Comparison of ENCODE assay signal across 8 mouse cellular contexts in genomic region chr4:119232410-119233255, GRCm38 (mm10). TPM values are rescaled to one million over a fixed set of nuclear protein-coding genes. Genes with fewer than 3 reads are reported as not detected.
DNase-seq lines count a peak whose midpoint lies in the region; ATAC-seq lines count a peak whose summit lies in the region.

TSS of gene AU022252 (minus strand) at chr4:119232712.
TSS of gene P3h1 (plus strand) at chr4:119232915.

- DNase-seq in MEL-GATA-1-ER (ENCODE audit: extremely low read depth, low read depth) = peak; percentile 96
- peak; percentile 99 for DNase-seq in cerebellum, adult 8-10 months
- DNase-seq in forelimb bud, embryonic 11.5 days (ENCODE audit: low read depth, low spot score) = peak; percentile 99
- peak; percentile 97 for DNase-seq in layer of hippocampus, adult 9-10 months (ENCODE audit: low spot score)
- DNase-seq in ovary, postnatal 10 days (ENCODE audit: low spot score) = peak; percentile 96
- peak; percentile 99 for DNase-seq in thymus, postnatal 10 days (ENCODE audit: low spot score in 2 of 2)

- H3K9me3 ChIP-seq in lung, embryonic 16.5 days (ENCODE audit: control insufficient read depth, low read length) = no peaks in the 10 kb centered on the region

- peaks cover 7% of the 10 kb centered on the region for H3K4me1 ChIP-seq in lung, embryonic 16.5 days (replicated peaks; ENCODE audit: control insufficient read depth, insufficient read depth, low read length)

- H3K4me2 ChIP-seq in lung, embryonic 16.5 days (ENCODE audit: low read depth, low read length) = peak within 1 kb of the TSS; percentile 91

- peak within 1 kb of the TSS; percentile 91 for H3K9ac ChIP-seq in lung, embryonic 16.5 days (ENCODE audit: low read length)

- peaks cover 12% of the 10 kb centered on the region for H3K36me3 ChIP-seq in lung, embryonic 16.5 days (ENCODE audit: control insufficient read depth, insufficient read depth, low read length)

- peak; percentile 98 for ATAC-seq in hematopoietic stem cell, adult 5-6 weeks (replicated peaks in 1 of 2; ENCODE audit: insufficient read depth in 1 of 2, low FRiP score in 2 of 2, low TSS enrichment in 1 of 2, low read depth in 1 of 2, poor library complexity in 2 of 2, severe bottlenecking in 2 of 2)
- ATAC-seq in lung, embryonic 16.5 days (ENCODE audit: low read depth) = peak; percentile 97

- peak within 1 kb of the TSS; percentile 75 for H3K4me3 ChIP-seq in lung, embryonic 16.5 days (ENCODE audit: low read length)

- no peaks in the 10 kb centered on the region for H3K27me3 ChIP-seq in lung, embryonic 16.5 days (ENCODE audit: control insufficient read depth, insufficient read depth, low read depth, low read length)

- WGBS in lung, embryonic 16.5 days = under 1% methylated on average over 61 of the region's 71 CpGs

- H3K27ac ChIP-seq in lung, embryonic 16.5 days (ENCODE audit: low read length) = peak within 1 kb of the TSS; percentile 73

RNA-seq across cellular contexts. Expression of gene AU022252, which starts in this region (rescaled TPM):
- total RNA-seq in hematopoietic stem cell, adult 5-6 weeks (2017) = 6.4 and 11.9 TPM in 2 replicates
- 26.5 and 30.8 TPM in 2 replicates for polyA plus RNA-seq in lung, embryonic 16.5 days (2015; fragmentation: Nextera tagmentation; extraction: Ambion mirVana)

RNA-seq across cellular contexts. Expression of gene P3h1, which starts in this region (rescaled TPM):
- total RNA-seq in hematopoietic stem cell, adult 5-6 weeks (2017) = 5.1 and 6.4 TPM in 2 replicates
- 34.9 and 36.2 TPM in 2 replicates for polyA plus RNA-seq in lung, embryonic 16.5 days (2015; fragmentation: Nextera tagmentation; extraction: Ambion mirVana)

Comparison
In these comparisons a context has a peak if more than half of its experiments do, and no peak if none do; other contexts are left out.
1. Peak in every context shown above with its lines: DNase-seq, ATAC-seq, H3K4me3 ChIP-seq and H3K27ac ChIP-seq.